In genomic region chr14:25489336-25490078, GRCm38 (mm10) we compare ENCODE assay signal across 9 mouse cellular contexts. TPM values are rescaled to one million over a fixed set of nuclear protein-coding genes. Genes with fewer than 3 reads are reported as not detected.
A peak's percentile ranks its signal among the peaks of the same experiment; 100 is the strongest.
DNase-seq lines count a peak whose midpoint lies in the region; ATAC-seq and TF ChIP-seq lines count a peak whose summit lies in the region.
"Had no signal": no experiment of that assay in that cellular context is flagged by ENCODE, and none has a peak within 500 bp of the region (broad histone marks: within the 10 kb centered on the region; RNA-seq: fewer than 3 reads in every experiment).

No protein-coding gene starts in this region.

- no peaks in the 10 kb centered on the region for H3K27me3 ChIP-seq in forebrain, embryonic 10.5 days (ENCODE audit: poor library complexity, severe bottlenecking)
- H3K27me3 ChIP-seq in forebrain, embryonic 14.5 days (replicated peaks; ENCODE audit: control insufficient read depth, insufficient read depth, low read length), result no peaks in the 10 kb centered on the region
- no peaks in the 10 kb centered on the region for H3K27me3 ChIP-seq in spleen, adult 2 months (ENCODE audit: control insufficient read depth, insufficient read depth, low read length)

- H3K27ac ChIP-seq in forebrain, embryonic 10.5 days, result 0 out of 2 replicates have a peak overlapping the region, but pooled peaks have one; percentile 2
- H3K27ac ChIP-seq in forebrain, embryonic 14.5 days (ENCODE audit: low read depth, low read length), result no peak overlapping the region
- H3K27ac ChIP-seq in spleen, adult 2 months (ENCODE audit: insufficient read depth, low read length), result peak overlapping the region; percentile 94

- H3K4me2 ChIP-seq in forebrain, embryonic 14.5 days (ENCODE audit: low read length), result no peak overlapping the region

- H3K9me3 ChIP-seq in forebrain, embryonic 10.5 days, result no peaks in the 10 kb centered on the region
- no peaks in the 10 kb centered on the region for H3K9me3 ChIP-seq in forebrain, embryonic 14.5 days (replicated peaks; ENCODE audit: control insufficient read depth, low read length)

- ATAC-seq in forebrain, embryonic 14.5 days, result no peak

- TF ChIP-seq CTCF in spleen, adult 2 months (IDR thresholded peaks at IDR 0.05; ENCODE audit: extremely low read depth, insufficient read depth, insufficient read length, insufficient replicate concordance), result no peak

- no peak overlapping the region for H3K9ac ChIP-seq in forebrain, embryonic 14.5 days (ENCODE audit: low read length)

- WGBS in forebrain, embryonic 10.5 days, result 86% methylated on average over 6 of the region's 6 CpGs
- 76% methylated on average over 6 of the region's 6 CpGs for WGBS in forebrain, embryonic 14.5 days
- 71% methylated on average over 6 of the region's 6 CpGs for WGBS in spleen, adult 2 months

- no peak for DNase-seq in forebrain, embryonic 10.5 days (ENCODE audit: extremely low spot score, low spot score)
- no peak for DNase-seq in forebrain, embryonic 14.5 days (ENCODE audit: low spot score)
- no peak for DNase-seq in spleen, adult 2 months (ENCODE audit: low read depth in 1 of 2, low spot score in 2 of 2)
- DNase-seq in spleen, postnatal 14 days (ENCODE audit: low spot score in 2 of 2), result no peak
- DNase-seq in kidney, postnatal 4 days, result peak; percentile 74 to 84
- DNase-seq in testis, postnatal 14 days (ENCODE audit: low spot score), result peak; percentile 34
- DNase-seq in gastrocnemius, postnatal 4 days (ENCODE audit: low spot score in 2 of 2), result no peak
- no peak for DNase-seq in yolk sac, embryonic 10.5 days (ENCODE audit: low spot score)
- DNase-seq: B cell, adult 2 months had no signal

- peaks cover 94% of the 10 kb centered on the region for H3K4me1 ChIP-seq in forebrain, embryonic 10.5 days
- H3K4me1 ChIP-seq in forebrain, embryonic 14.5 days (ENCODE audit: control insufficient read depth, insufficient read depth, low read length), result peaks cover 45% of the 10 kb centered on the region
- H3K4me1 ChIP-seq in spleen, adult 2 months (ENCODE audit: control insufficient read depth, insufficient read depth, insufficient read length), result peaks cover 59% of the 10 kb centered on the region

- H3K4me3 ChIP-seq in forebrain, embryonic 10.5 days, result no peak overlapping the region
- no peak overlapping the region for H3K4me3 ChIP-seq in forebrain, embryonic 14.5 days (ENCODE audit: low read depth, low read length)
- H3K4me3 ChIP-seq in spleen, adult 2 months (ENCODE audit: extremely low read depth, insufficient read depth, insufficient read length), result no peak overlapping the region

- H3K36me3 ChIP-seq in forebrain, embryonic 10.5 days (replicated peaks), result 0 out of 2 replicates have a peak, but pooled peaks cover 12% of the 10 kb centered on the region
- no peaks in the 10 kb centered on the region for H3K36me3 ChIP-seq in forebrain, embryonic 14.5 days (ENCODE audit: control insufficient read depth, insufficient read depth, low read length)
- no peaks in the 10 kb centered on the region for H3K36me3 ChIP-seq in spleen, adult 2 months (ENCODE audit: control insufficient read depth, insufficient read depth, low read length)

- no peak for TF ChIP-seq POLR2A in spleen, adult 2 months (IDR thresholded peaks at IDR 0.05; ENCODE audit: low read depth, low read length)

RNA-seq across cellular contexts. Expression of gene Zmiz1, which starts 30.5 kb away (rescaled TPM):
- 38.8 and 42.5 TPM in 2 replicates for polyA plus RNA-seq in forebrain, embryonic 10.5 days (2016; fragmentation: Nextera tagmentation; extraction: Ambion mirVana)
- 37.0 and 43.8 TPM in 2 replicates for polyA plus RNA-seq in forebrain, embryonic 14.5 days (2014; fragmentation: Nextera tagmentation; extraction: Ambion mirVana)
- polyA plus RNA-seq in spleen, adult 2 months (2012; rRNA removed), result 48.1 and 48.5 TPM in 2 replicates
- total RNA-seq in gastrocnemius, postnatal 4 days (2021), result 10 to 100 TPM; 53.8 to 55.2 TPM

Comparison
In these comparisons a context has a peak if more than half of its experiments do, and no peak if none do; other contexts are left out.
1. DNase-seq: peak in kidney, postnatal 4 days (2 of 2) and testis, postnatal 14 days (single experiment); none in forebrain, embryonic 10.5 days (single experiment), forebrain, embryonic 14.5 days (single experiment), spleen, adult 2 months (0 of 2), spleen, postnatal 14 days (0 of 2), gastrocnemius, postnatal 4 days (0 of 2) and yolk sac, embryonic 10.5 days (single experiment).